Mouse (Mus musculus) liver, embryonic 14.5 days (tissue): ENCODE results near the gene Mctp1. TPM values are rescaled to one million over a fixed set of nuclear protein-coding genes. Genes with fewer than 3 reads are reported as not detected.

ENCODE experiments used
- ATAC-seq: fragments of 200-750 bp; cut with Nextera tagmentation; 2 replicates; pipeline ENCODE4 v1.8.0; 2017; ENCODE audit warnings: moderate number of reproducible peaks, mild to moderate bottlenecking, moderate library complexity; ENCODE audit not compliant: insufficient read depth
- DNase-seq, 3 experiments: peaks; one replicate each; pipeline ENCODE4 v3.0.0-alpha.2; 2012 to 2013; ENCODE audit warnings: low read depth in 3 of 3, low spot score in 3 of 3
- H3K27ac ChIP-seq: fragments of 300-500 bp; sonication (generic); 2 replicates; pipeline ENCODE4 v1.5.1; 2014; ENCODE audit warnings: moderate library complexity, mild to moderate bottlenecking, control low read depth, inconsistent platforms
- H3K27me3 ChIP-seq: fragments of 300-500 bp; sonication (generic); 2 replicates; pipeline ENCODE4 v1.6.1; 2014; ENCODE audit warnings: mild to moderate bottlenecking, low read length, moderate library complexity; ENCODE audit not compliant: control insufficient read depth, insufficient read depth
- H3K36me3 ChIP-seq: fragments of 300-500 bp; sonication (generic); replicated peaks from 2 replicates; pipeline ENCODE4 v1.6.1; 2014; ENCODE audit warnings: low read depth; ENCODE audit not compliant: control insufficient read depth, insufficient read depth
- H3K4me1 ChIP-seq, 2 experiments: fragments of 200-500 bp in 1 of 2; fragments of 300-500 bp in 1 of 2; sonication (generic) in 1 of 2; replicated peaks; 2 replicates each; pipeline ENCODE4 v1.6.1; 2012 to 2014; ENCODE audit warnings: antibody characterized with exemption in 1 of 2, inconsistent platforms in 1 of 2, low read length in 1 of 2; ENCODE audit not compliant: control insufficient read depth in 2 of 2, insufficient read depth in 2 of 2
- H3K4me2 ChIP-seq: fragments of 300-500 bp; sonication (generic); 2 replicates; pipeline ENCODE4 v1.6.1; 2014; ENCODE audit warnings: low read depth, mild to moderate bottlenecking, control low read depth, moderate library complexity
- H3K4me3 ChIP-seq, 2 experiments: fragments of 200-500 bp in 1 of 2; fragments of 300-500 bp in 1 of 2; sonication (generic) in 1 of 2; 2 replicates each; pipeline ENCODE4 v1.5.1; 2012 to 2014; ENCODE audit warnings: low read depth in 2 of 2, low read length in 2 of 2, mild to moderate bottlenecking in 2 of 2, control low read depth in 1 of 2, inconsistent platforms in 1 of 2, moderate library complexity in 1 of 2; ENCODE audit not compliant: insufficient read depth in 1 of 2
- H3K9ac ChIP-seq: fragments of 300-500 bp; sonication (generic); replicated peaks from 2 replicates; pipeline ENCODE4 v1.6.1; 2014; ENCODE audit warnings: mild to moderate bottlenecking, control low read depth, moderate library complexity
- H3K9me3 ChIP-seq: fragments of 300-500 bp; sonication (generic); 2 replicates; pipeline ENCODE4 v1.6.1; 2016; ENCODE audit warnings: low read length, mixed read lengths; ENCODE audit not compliant: control insufficient read depth
- CTCF ChIP-seq: IDR thresholded peaks from 2 replicates; pipeline ENCODE4 v1.5.1; 2016; ENCODE audit warnings: antibody characterized with exemption, low read depth, control low read depth
- EP300 ChIP-seq: IDR thresholded peaks from 2 replicates; pipeline ENCODE4 v1.6.1; 2016; ENCODE audit warnings: antibody characterized with exemption, low read depth
- WGBS: fragments of 180-500 bp; shearing (Covaris S2); extraction: QIAGEN DNeasy Blood & Tissue Kit; methylation state at CpG from one replicate; pipeline ENCODE4 v1.1.7; 2014; ENCODE audit not compliant: insufficient replicate concordance; 5-methylcytosine and 5-hydroxymethylcytosine counted together
- polyA plus RNA-seq, 2 experiments: library from polyadenylated mRNA; depleted of rRNA in 1 of 2; stranded (reverse) in 1 of 2; unstranded in 1 of 2; fragments of >200 nt; fragmentation: Nextera tagmentation in 1 of 2; extraction: Ambion mirVana in 1 of 2; gene quantifications; 2 replicates each; pipeline versions ENCODE4 v1.2.1 to v1.2.3; 2012 to 2014

The Mctp1 gene
- polyA plus RNA-seq, 2 experiments: 0.50 to 0.99 TPM

GRCm38 (mm10) chr13:76824932-76825694 lies 440.8 kb downstream of the Mctp1 start:
- TF ChIP-seq EP300 (no peak), CTCF (no peak)
- ATAC-seq (no peak), DNase-seq (no peak)
- H3K27ac ChIP-seq: no peak overlapping the region
- no peaks in the 10 kb centered on the region for H3K27me3 ChIP-seq
- H3K9me3 ChIP-seq: no peaks in the 10 kb centered on the region
- no peak overlapping the region for H3K4me2 ChIP-seq
- H3K9ac ChIP-seq: no peak overlapping the region
- no peaks in the 10 kb centered on the region for H3K36me3 ChIP-seq
- no peaks in the 10 kb centered on the region for H3K4me1 ChIP-seq
- no peak overlapping the region for H3K4me3 ChIP-seq
- 67% methylated on average over 10 of the region's 10 CpGs for WGBS

GRCm38 (mm10) chr13:76827738-76828137 lies 443.4 kb downstream of the Mctp1 start:
- Histone ChIP-seq H3K4me2 (no peak overlapping the region), H3K4me1 (no peaks in the 10 kb centered on the region), H3K27me3 (no peaks in the 10 kb centered on the region), H3K9ac (no peak overlapping the region), H3K36me3 (no peaks in the 10 kb centered on the region), H3K27ac (no peak overlapping the region), H3K9me3 (no peaks in the 10 kb centered on the region), H3K4me3 (no peak overlapping the region)
- 63% methylated on average over 3 of the region's 3 CpGs for WGBS
- TF ChIP-seq CTCF (no peak), EP300 (no peak)
- DNase-seq: no peak
- ATAC-seq: no peak

DNA sequence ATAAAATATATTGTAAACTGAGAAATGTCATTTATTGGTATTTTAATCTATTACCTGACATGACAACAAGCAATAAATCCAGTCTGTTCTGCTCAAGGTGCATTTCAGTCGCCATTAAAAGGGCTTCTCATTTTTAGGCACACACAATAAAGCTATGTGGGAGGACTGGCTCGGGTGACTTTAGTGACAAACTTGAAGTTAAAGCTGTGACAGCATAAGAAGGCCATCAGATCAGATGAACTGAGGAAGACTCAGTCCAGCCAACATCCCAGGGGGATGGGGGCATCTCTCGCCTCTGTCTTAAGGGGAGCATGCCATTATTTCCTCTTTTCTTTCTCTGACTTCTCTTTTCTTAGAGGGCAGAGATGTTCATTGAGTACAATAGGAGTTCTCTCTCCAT lies 453.7 kb downstream of the Mctp1 start:
- Histone ChIP-seq H3K9me3 (no peaks in the 10 kb centered on the region), H3K27ac (no peak overlapping the region), H3K36me3 (no peaks in the 10 kb centered on the region), H3K4me3 (no peak overlapping the region), H3K27me3 (no peaks in the 10 kb centered on the region), H3K9ac (no peak overlapping the region), H3K4me1 (no peaks in the 10 kb centered on the region), H3K4me2 (no peak overlapping the region)
- TF ChIP-seq EP300: no peak
- no peak for TF ChIP-seq CTCF
- DNase-seq (no peak), ATAC-seq (no peak)
- 39% methylated on average over 3 of the region's 3 CpGs for WGBS

GRCm38 (mm10) chr13:76840712-76841111 lies 456.4 kb downstream of the Mctp1 start:
- Histone ChIP-seq H3K4me3 (no peak overlapping the region), H3K27ac (no peak overlapping the region), H3K36me3 (no peaks in the 10 kb centered on the region), H3K4me2 (no peak overlapping the region), H3K27me3 (no peaks in the 10 kb centered on the region), H3K9ac (no peak overlapping the region), H3K9me3 (no peaks in the 10 kb centered on the region), H3K4me1 (no peaks in the 10 kb centered on the region)
- DNase-seq (no peak), ATAC-seq (no peak)
- WGBS: 51% methylated on average over 5 of the region's 5 CpGs
- no peak for TF ChIP-seq CTCF
- TF ChIP-seq EP300: no peak

- H3K4me3 ChIP-seq: no peak overlapping the region
- no peak overlapping the region for H3K4me2 ChIP-seq
- no peak for TF ChIP-seq EP300
- peak; percentile 74 for TF ChIP-seq CTCF
- ATAC-seq (no peak), DNase-seq (peak; percentile 6 to 22 (median 20))
- no peaks in the 10 kb centered on the region for H3K4me1 ChIP-seq
- H3K36me3 ChIP-seq: no peaks in the 10 kb centered on the region
- WGBS: 44% methylated on average over 8 of the region's 8 CpGs
- no peaks in the 10 kb centered on the region for H3K9me3 ChIP-seq
- no peaks in the 10 kb centered on the region for H3K27me3 ChIP-seq
- no peak overlapping the region for H3K9ac ChIP-seq
- H3K27ac ChIP-seq: no peak overlapping the region
These were observed 460.4 kb downstream of the Mctp1 start for GRCm38 (mm10) chr13:76844629-76845255.
